Mouse (Mus musculus) brain, embryonic 18.5 days (tissue): ENCODE results near the gene Dnmbp.

Experiments used
- DNase-seq: peaks from one replicate; pipeline ENCODE4 v3.0.0-alpha.2; 2012; ENCODE audit warnings: low read depth, low spot score

Dnmbp gene

DNA sequence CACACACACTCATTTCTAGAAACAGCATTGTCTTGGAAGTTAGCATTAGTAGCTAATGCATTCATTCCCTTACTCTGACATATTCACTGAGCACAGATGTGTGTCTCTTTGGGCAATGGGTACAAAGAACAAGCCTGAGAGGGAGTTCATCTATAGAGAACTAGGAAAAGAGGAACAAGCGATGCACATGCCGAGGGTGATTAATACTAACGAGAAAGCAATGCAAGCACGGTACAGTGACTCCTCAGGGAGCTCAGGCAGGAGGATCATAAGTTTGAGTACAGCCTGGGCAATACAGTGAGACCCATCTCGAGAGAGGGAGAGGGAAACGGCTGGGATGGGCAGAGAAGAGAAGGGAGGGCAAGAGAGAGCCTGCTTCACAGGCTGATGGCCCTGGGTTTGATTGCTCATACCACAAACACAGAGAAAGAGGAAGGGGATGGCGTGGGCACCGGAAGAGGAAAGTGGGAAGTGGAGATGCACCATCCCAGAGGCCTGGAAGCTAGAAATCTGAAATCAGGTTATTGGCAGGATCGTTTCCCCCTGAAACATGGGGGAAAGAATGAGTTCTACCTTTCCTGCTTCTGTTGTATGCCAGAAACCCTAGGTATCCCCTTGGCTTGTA, 138.5 kb downstream of the Dnmbp start:
- DNase-seq, result no peak

- no peak for DNase-seq
Observed at GRCm38 (mm10) chr19:43797216-43797615, 142.8 kb downstream of the Dnmbp start.
